Mouse (Mus musculus): ENCODE data around the gene Prkag2.

Prkag2 gene

GRCm38 (mm10) chr5:25046762-25047161 is 53.7 kb downstream of the Prkag2 start:
- DNase-seq (ENCODE audit: low spot score) = no peak

- DNase-seq (ENCODE audit: low spot score) = no peak
Measured at GRCm38 (mm10) chr5:25044007-25044406, 56.4 kb downstream of the Prkag2 start.

- no peak for DNase-seq (ENCODE audit: low spot score)
Measured at GRCm38 (mm10) chr5:25041947-25042346, 58.5 kb downstream of the Prkag2 start.

GRCm38 (mm10) chr5:25041307-25041706 is 59.1 kb downstream of the Prkag2 start:
- DNase-seq (ENCODE audit: low spot score) = no peak

- no peak for DNase-seq (ENCODE audit: low spot score)
Measured at GRCm38 (mm10) chr5:25040903-25041302, 59.5 kb downstream of the Prkag2 start.

GRCm38 (mm10) chr5:25038827-25039226 is 61.6 kb downstream of the Prkag2 start:
- no peak for DNase-seq (ENCODE audit: low spot score)

GRCm38 (mm10) chr5:25035391-25035790 is 65.1 kb downstream of the Prkag2 start:
- no peak for DNase-seq (ENCODE audit: low spot score)

- no peak for DNase-seq (ENCODE audit: low spot score)
Measured at GRCm38 (mm10) chr5:25031456-25031856, 69.0 kb downstream of the Prkag2 start.

GRCm38 (mm10) chr5:25031037-25031436 is 69.4 kb downstream of the Prkag2 start:
- DNase-seq (ENCODE audit: low spot score) = no peak

- DNase-seq (ENCODE audit: low spot score) = no peak
Measured at GRCm38 (mm10) chr5:25030276-25030681, 70.2 kb downstream of the Prkag2 start.

GRCm38 (mm10) chr5:25027673-25028072 is 72.8 kb downstream of the Prkag2 start:
- DNase-seq (ENCODE audit: low spot score) = no peak

- no peak for DNase-seq (ENCODE audit: low spot score)
Measured at GRCm38 (mm10) chr5:25025309-25026019, 75.0 kb downstream of the Prkag2 start.

- DNase-seq (ENCODE audit: low spot score) = peak; percentile 19
Measured at GRCm38 (mm10) chr5:25022904-25023303, 77.5 kb downstream of the Prkag2 start.

GRCm38 (mm10) chr5:25019221-25019620 is 81.2 kb downstream of the Prkag2 start:
- DNase-seq (ENCODE audit: low spot score) = no peak

GRCm38 (mm10) chr5:25012134-25012533 is 88.3 kb downstream of the Prkag2 start:
- no peak for DNase-seq (ENCODE audit: low spot score)

- DNase-seq (ENCODE audit: low spot score) = peak; percentile 67
Measured at GRCm38 (mm10) chr5:25011019-25011485, 89.4 kb downstream of the Prkag2 start.

- DNase-seq (ENCODE audit: low spot score) = peak; percentile 78
Measured at GRCm38 (mm10) chr5:25010438-25010892, 90.0 kb downstream of the Prkag2 start.

- DNase-seq (ENCODE audit: low spot score) = no peak
Measured at GRCm38 (mm10) chr5:25009770-25010169, 90.7 kb downstream of the Prkag2 start.

- DNase-seq (ENCODE audit: low spot score) = no peak
Measured at GRCm38 (mm10) chr5:25008966-25009365, 91.5 kb downstream of the Prkag2 start.

- peak; percentile 61 for DNase-seq (ENCODE audit: low spot score)
Measured at GRCm38 (mm10) chr5:25006848-25007247, 93.6 kb downstream of the Prkag2 start.

- DNase-seq (ENCODE audit: low spot score) = no peak
Measured at GRCm38 (mm10) chr5:25005532-25006129, 94.8 kb downstream of the Prkag2 start.

GRCm38 (mm10) chr5:25001391-25001794 is 99.0 kb downstream of the Prkag2 start:
- DNase-seq (ENCODE audit: low spot score) = no peak

GRCm38 (mm10) chr5:24999351-24999750 is 101.1 kb downstream of the Prkag2 start:
- DNase-seq (ENCODE audit: low spot score) = no peak

All from T-cell, adult 2 months (primary cell).